Mouse (Mus musculus) layer of hippocampus, adult 11-12 months (tissue): ENCODE measurements around the gene Hmga1.
A peak's percentile ranks its signal among the peaks of the same experiment; 100 is the strongest.

ENCODE experiments used
- DNase-seq: peaks from one replicate; pipeline ENCODE4 v3.0.0; 2022; ENCODE audit warnings: low spot score

Gene Hmga1

GRCm38 (mm10) chr17:27591826-27592564 is 35.7 kb downstream of the Hmga1 start:
- DNase-seq = no peak

DNA sequence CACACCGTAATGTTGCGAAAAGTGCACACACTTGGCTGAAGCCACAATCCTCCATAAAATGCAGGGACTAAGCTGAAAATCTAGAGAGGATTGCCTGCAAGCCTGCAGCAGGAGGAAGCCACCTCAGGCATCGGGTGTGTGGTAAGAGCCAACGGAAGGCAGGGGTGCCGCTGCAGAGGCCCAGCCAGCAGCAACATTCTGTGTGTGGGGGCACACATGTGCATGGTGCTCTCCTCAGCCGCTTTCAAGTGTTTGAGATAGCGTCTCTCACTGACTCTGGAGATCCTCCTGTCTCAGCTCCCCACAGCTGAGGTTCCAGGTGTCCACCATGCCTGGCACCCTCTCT is 36.2 kb downstream of the Hmga1 start:
- no peak for DNase-seq

DNA sequence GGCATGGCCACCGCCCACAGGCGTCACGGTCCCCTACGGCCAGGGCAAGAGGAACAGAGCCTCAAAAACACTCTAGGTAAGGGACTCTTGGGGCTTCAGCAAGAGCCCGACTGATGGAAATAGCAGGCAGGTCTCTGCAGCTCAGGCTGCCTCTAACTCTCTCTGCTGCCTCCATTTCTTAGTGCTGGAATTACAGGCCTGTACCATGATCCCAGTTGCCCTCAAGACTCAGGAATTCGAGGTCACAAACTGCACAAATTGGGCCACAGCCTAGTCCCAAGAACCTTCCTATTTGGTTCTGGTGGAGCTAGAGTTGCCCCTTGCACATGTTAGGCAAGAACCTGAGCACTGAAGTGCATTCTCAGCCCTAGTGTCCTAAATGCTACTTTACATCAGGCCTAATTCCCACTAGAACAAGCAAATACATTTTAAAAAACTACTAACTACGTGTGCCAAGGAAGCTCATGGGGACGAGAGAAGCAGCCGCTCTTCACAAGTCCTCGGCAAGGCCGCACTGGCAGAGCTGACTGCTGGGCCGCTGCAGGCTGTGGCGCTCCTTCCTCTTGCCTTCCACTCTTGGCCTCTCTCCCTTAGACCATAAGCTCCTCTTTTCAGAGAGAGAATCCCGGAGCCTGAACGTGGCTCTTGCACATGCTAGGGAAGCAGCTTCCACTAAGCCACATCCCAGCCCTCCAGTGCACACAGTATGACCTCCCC is 39.5 kb downstream of the Hmga1 start:
- no peak for DNase-seq

- no peak for DNase-seq
Measured at GRCm38 (mm10) chr17:27596376-27597190, 40.3 kb downstream of the Hmga1 start.

DNA sequence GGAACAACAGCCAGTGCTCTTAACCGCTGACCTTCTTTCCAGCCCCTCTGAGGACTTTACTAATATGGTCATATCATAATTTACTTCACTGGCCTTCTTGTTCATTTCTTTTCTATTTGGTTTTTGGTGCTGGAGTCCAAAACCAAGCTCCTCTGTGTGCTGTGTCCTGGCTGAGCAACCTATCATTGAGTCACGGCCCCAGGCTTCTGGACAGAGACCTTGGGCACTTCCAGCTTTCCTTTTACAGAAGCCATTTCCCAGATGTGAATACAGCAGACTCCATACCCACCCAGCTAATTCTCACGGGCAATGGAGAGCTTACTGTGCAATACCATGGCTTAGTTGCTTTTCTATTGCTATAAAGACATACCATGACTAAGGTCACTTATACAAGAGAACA is 44.0 kb downstream of the Hmga1 start:
- no peak for DNase-seq

DNA sequence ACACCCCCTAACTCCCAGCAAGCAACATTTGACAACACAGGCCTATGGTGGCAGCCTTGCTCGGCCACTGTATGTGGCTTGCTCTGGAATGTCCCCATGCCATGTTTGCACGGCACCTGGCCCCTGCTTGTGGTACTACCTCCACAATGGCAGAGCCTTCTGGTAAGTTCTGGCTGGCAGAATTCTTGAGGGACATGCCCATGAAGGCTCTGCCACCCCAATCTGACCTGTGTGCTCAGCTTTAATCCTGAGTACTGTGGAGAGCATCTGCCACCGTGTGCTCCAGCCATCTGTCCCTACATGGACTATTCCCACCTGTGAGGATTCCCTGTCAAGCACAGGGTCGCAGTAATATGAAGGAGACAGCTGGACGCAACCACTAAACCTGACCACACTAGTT is 44.6 kb downstream of the Hmga1 start:
- no peak for DNase-seq

- DNase-seq = no peak
Measured at GRCm38 (mm10) chr17:27603036-27603435, 46.7 kb downstream of the Hmga1 start.

DNA sequence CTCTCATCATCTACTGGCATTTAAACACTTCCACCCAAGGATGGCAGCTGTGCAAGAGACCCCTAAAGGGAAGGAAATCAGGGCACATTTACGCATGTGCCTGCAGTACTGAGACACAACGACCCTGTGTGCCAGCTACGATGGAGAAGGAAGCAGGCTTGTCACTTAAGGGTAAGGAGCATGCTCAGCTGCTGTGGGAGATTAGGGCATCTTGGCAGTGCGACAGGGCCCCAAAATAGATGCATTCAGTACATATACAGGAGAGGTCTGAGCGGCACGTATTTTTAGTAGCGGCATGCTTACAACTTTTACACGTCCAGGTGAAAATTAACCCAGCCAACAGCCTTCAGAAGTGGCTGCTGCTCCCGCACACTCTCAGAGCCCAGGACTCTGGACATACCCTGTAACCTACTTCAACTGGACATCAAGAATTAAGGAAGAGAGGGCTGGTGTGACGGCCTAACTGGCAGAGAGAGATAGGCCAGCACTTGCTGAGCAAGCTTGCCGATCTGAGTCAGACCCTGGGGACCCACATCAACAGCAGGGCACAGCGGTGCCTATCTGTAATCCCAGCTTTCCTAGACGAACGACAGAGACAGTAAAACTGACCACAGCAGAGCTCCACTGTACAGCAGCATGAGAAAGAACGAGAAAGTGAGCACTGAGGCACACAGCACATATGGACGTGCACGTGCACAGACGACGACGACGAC is 47.4 kb downstream of the Hmga1 start:
- no peak for DNase-seq

DNA sequence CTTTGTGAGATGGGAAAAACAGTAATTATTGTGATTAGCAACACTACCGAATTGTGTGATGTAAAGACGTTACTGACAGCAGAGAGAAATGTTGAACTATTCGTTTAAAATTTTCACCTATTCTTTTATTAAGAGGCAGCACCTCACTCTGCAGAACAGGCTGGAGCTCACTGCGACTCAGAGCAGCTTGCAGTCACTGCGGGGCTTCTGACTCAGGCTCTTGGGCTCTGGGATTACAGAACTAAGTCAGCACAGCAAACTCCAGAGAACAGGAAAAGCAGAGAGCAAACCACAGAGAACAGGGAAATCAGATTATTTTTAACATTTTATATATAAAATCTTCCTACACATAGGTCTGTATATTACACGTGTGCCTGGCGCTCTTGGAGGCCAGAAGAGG is 53.3 kb downstream of the Hmga1 start:
- DNase-seq = no peak

GRCm38 (mm10) chr17:27610679-27611518 is 54.6 kb downstream of the Hmga1 start:
- DNase-seq = peak; percentile 77

DNA sequence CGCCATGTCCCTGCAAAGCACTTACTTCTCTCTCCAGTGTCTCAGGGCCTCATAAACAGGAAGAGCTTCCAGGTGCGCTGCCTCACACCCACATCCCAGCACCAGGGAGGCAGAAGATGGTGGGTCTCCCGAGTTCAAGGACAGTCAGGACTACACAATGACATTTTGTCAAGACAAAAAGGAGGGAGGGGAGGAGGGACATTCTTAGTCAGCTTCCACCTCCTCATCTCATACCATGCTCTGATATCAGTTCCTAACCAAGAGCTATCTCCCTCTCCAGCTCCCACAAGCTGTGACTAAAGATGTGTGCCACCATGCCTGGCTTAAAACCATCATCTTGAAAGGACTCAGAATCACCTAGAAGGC is 55.2 kb downstream of the Hmga1 start:
- no peak for DNase-seq

- DNase-seq = no peak
Measured at GRCm38 (mm10) chr17:27611994-27612393, 55.7 kb downstream of the Hmga1 start.

- no peak for DNase-seq
Measured at GRCm38 (mm10) chr17:27613016-27613415, 56.7 kb downstream of the Hmga1 start.
